Mouse (Mus musculus) MEL (cell line): ENCODE measurements around the gene Tmed9. TPM values are rescaled to one million over a fixed set of nuclear protein-coding genes. Genes with fewer than 3 reads are reported as not detected.

Experiments used
- DNase-seq: peaks from one replicate; pipeline ENCODE4 v3.0.0; 2011; ENCODE audit warnings: low read depth, low spot score
- H3K27ac ChIP-seq: 2 replicates; pipeline ENCODE4 v1.5.1; 2012; ENCODE audit warnings: low read depth, mild to moderate bottlenecking, control low read depth, low read length, moderate library complexity; ENCODE audit not compliant: control insufficient read depth
- H3K27me3 ChIP-seq, 2 experiments: fragments of 150-350 bp in 1 of 2; sonication (generic) in 1 of 2; 2 replicates each; pipeline ENCODE4 v1.6.1; 2012; ENCODE audit warnings: low read length in 2 of 2, mild to moderate bottlenecking in 2 of 2, improper control_type of control experiment in 1 of 2, moderate library complexity in 1 of 2; ENCODE audit not compliant: insufficient read depth in 2 of 2, control insufficient read depth in 1 of 2
- H3K36me3 ChIP-seq, 2 experiments: 2 replicates each; pipeline ENCODE4 v1.6.1; 2012 to 2014; ENCODE audit warnings: low read length in 2 of 2, improper control_type of control experiment in 1 of 2, inconsistent platforms in 1 of 2, mild to moderate bottlenecking in 1 of 2; ENCODE audit not compliant: insufficient read depth in 2 of 2, control insufficient read depth in 1 of 2
- H3K4me1 ChIP-seq, 2 experiments: fragments of 150-350 bp in 1 of 2; sonication (generic) in 1 of 2; 2 replicates each; pipeline ENCODE4 v1.6.1; 2012; ENCODE audit warnings: low read length in 2 of 2, improper control_type of control experiment in 1 of 2, mild to moderate bottlenecking in 1 of 2; ENCODE audit not compliant: insufficient read depth in 2 of 2, control insufficient read depth in 1 of 2
- H3K4me3 ChIP-seq, 2 experiments: fragments of 150-350 bp in 1 of 2; sonication (generic) in 1 of 2; 2 replicates each; pipeline ENCODE4 v1.5.1; 2012; ENCODE audit warnings: low read depth in 2 of 2, low read length in 2 of 2, mild to moderate bottlenecking in 2 of 2, moderate library complexity in 2 of 2, control low read depth in 1 of 2, improper control_type of control experiment in 1 of 2; ENCODE audit not compliant: control insufficient read depth in 1 of 2, insufficient read depth in 1 of 2
- H3K79me2 ChIP-seq: 2 replicates; pipeline ENCODE4 v1.6.1; 2012; ENCODE audit warnings: mild to moderate bottlenecking, low read length, moderate library complexity; ENCODE audit not compliant: control insufficient read depth, poor library complexity, insufficient read depth
- H3K9ac ChIP-seq: 2 replicates; pipeline ENCODE4 v1.6.1; 2012; ENCODE audit warnings: low read depth, mild to moderate bottlenecking, control low read depth, low read length, moderate library complexity; ENCODE audit not compliant: control insufficient read depth, poor library complexity, severe bottlenecking
- H3K9me3 ChIP-seq: fragments of 150-350 bp; sonication (generic); replicated peaks from 2 replicates; pipeline ENCODE4 v1.6.1; 2012; ENCODE audit warnings: mild to moderate bottlenecking, low read length, improper control_type of control experiment, moderate library complexity; ENCODE audit not compliant: insufficient read depth
- BHLHE40 ChIP-seq: IDR thresholded peaks from 2 replicates; pipeline ENCODE4 v1.6.1; 2012; ENCODE audit warnings: low read depth, mild to moderate bottlenecking, inconsistent platforms, low read length, improper control_type of control experiment, borderline replicate concordance
- CHD1 ChIP-seq: IDR thresholded peaks from 2 replicates; pipeline ENCODE4 v1.6.1; 2012; ENCODE audit warnings: low read depth, mild to moderate bottlenecking, inconsistent platforms, low read length, improper control_type of control experiment
- CHD2 ChIP-seq: IDR thresholded peaks from 2 replicates; pipeline ENCODE4 v1.6.1; 2011; ENCODE audit warnings: low read length, improper control_type of control experiment
- CTCF ChIP-seq, 3 experiments: IDR thresholded peaks in 2 of 3; conservative IDR thresholded peaks in 1 of 3; 2 replicates each; pipeline ENCODE4 v1.5.1; 2011 to 2012; ENCODE audit warnings: low read length in 3 of 3, low read depth in 2 of 3, mild to moderate bottlenecking in 2 of 3, improper control_type of control experiment in 1 of 3, inconsistent platforms in 1 of 3, mixed read lengths in 1 of 3, moderate library complexity in 1 of 3; ENCODE audit not compliant: control insufficient read depth in 1 of 3, insufficient read depth in 1 of 3, poor library complexity in 1 of 3, severe bottlenecking in 1 of 3
- ETS1 ChIP-seq: IDR thresholded peaks from 2 replicates; pipeline ENCODE4 v1.6.1; 2012; ENCODE audit warnings: low read depth, mild to moderate bottlenecking, inconsistent platforms, low read length, improper control_type of control experiment, moderate library complexity
- GATA1 ChIP-seq: IDR thresholded peaks from 2 replicates; pipeline ENCODE4 v1.6.1; 2011; ENCODE audit warnings: low read depth, low read length, improper control_type of control experiment
- HCFC1 ChIP-seq: IDR thresholded peaks from 2 replicates; pipeline ENCODE4 v1.6.1; 2012; ENCODE audit warnings: low read depth, mild to moderate bottlenecking, inconsistent platforms, low read length, improper control_type of control experiment, moderate library complexity
- MAFK ChIP-seq: IDR thresholded peaks from 2 replicates; pipeline ENCODE4 v1.6.1; 2011; ENCODE audit warnings: low read depth, mild to moderate bottlenecking, low read length, improper control_type of control experiment, borderline replicate concordance
- MAZ ChIP-seq: IDR thresholded peaks from 2 replicates; pipeline ENCODE4 v1.6.1; 2012; ENCODE audit warnings: low read depth, mild to moderate bottlenecking, inconsistent platforms, low read length, improper control_type of control experiment
- MXI1 ChIP-seq: IDR thresholded peaks from 2 replicates; pipeline ENCODE4 v1.6.1; 2011; ENCODE audit warnings: mild to moderate bottlenecking, low read depth, low read length, improper control_type of control experiment
- MYB ChIP-seq: IDR thresholded peaks from 2 replicates; pipeline ENCODE4 v1.6.1; 2011; ENCODE audit warnings: mild to moderate bottlenecking, low read depth, low read length, improper control_type of control experiment
- NRF1 ChIP-seq: IDR thresholded peaks from 2 replicates; pipeline ENCODE4 v1.6.1; 2014; ENCODE audit warnings: low read depth, mild to moderate bottlenecking, inconsistent platforms, low read length, improper control_type of control experiment, moderate library complexity; ENCODE audit not compliant: poor library complexity, insufficient read depth, severe bottlenecking
- RAD21 ChIP-seq: IDR thresholded peaks from 2 replicates; pipeline ENCODE4 v1.6.1; 2011; ENCODE audit warnings: mild to moderate bottlenecking, low read depth, low read length, improper control_type of control experiment
- RCOR1 ChIP-seq: IDR thresholded peaks from 2 replicates; pipeline ENCODE4 v1.6.1; 2012; ENCODE audit warnings: low read depth, mild to moderate bottlenecking, inconsistent platforms, low read length, improper control_type of control experiment
- SIN3A ChIP-seq: IDR thresholded peaks from 2 replicates; pipeline ENCODE4 v1.6.1; 2012; ENCODE audit warnings: low read length, improper control_type of control experiment, inconsistent platforms
- SMC3 ChIP-seq: IDR thresholded peaks from 2 replicates; pipeline ENCODE4 v1.6.1; 2011; ENCODE audit warnings: low read depth, low read length, improper control_type of control experiment
- TBP ChIP-seq: IDR thresholded peaks from 2 replicates; pipeline ENCODE4 v1.8.0; 2011; ENCODE audit warnings: low read depth, low read length, improper control_type of control experiment
- USF1 ChIP-seq: IDR thresholded peaks from 2 replicates; pipeline ENCODE4 v1.6.1; 2014; ENCODE audit warnings: low read depth, mild to moderate bottlenecking, inconsistent platforms, low read length, improper control_type of control experiment, moderate library complexity
- ZC3H11A ChIP-seq: IDR thresholded peaks from 2 replicates; pipeline ENCODE4 v1.6.1; 2012; ENCODE audit warnings: low read depth, mild to moderate bottlenecking, inconsistent platforms, low read length, improper control_type of control experiment
- ZKSCAN1 ChIP-seq: IDR thresholded peaks from 2 replicates; pipeline ENCODE4 v1.6.1; 2012; ENCODE audit warnings: low read depth, mild to moderate bottlenecking, inconsistent platforms, low read length, improper control_type of control experiment, moderate library complexity
- ZNF384 ChIP-seq: IDR thresholded peaks from 2 replicates; pipeline ENCODE4 v1.6.1; 2012; ENCODE audit warnings: low read depth, mild to moderate bottlenecking, inconsistent platforms, low read length, improper control_type of control experiment
- polyA plus RNA-seq, 2 experiments: library from polyadenylated mRNA; stranded (reverse) in 1 of 2; unstranded in 1 of 2; fragments of >175 nt in 1 of 2; fragments of >200 nt in 1 of 2; gene quantifications; 2 replicates each; pipeline versions ENCODE4 v1.2.1 to v1.2.4; 2012; ENCODE audit warnings: low replicate concordance in 2 of 2, low read depth in 1 of 2; ENCODE audit not compliant: insufficient read length in 2 of 2, insufficient read depth in 1 of 2, missing spikeins in 1 of 2
- total RNA-seq: library from RNA; depleted of rRNA; stranded (reverse); fragments of 300-350 nt; gene quantifications from 2 replicates; pipeline ENCODE4 v1.2.3, GENCODE M21; 2012

The Tmed9 gene
- total and polyA plus RNA-seq, 3 experiments = 218 to 222 TPM; not detected in 1

- TF ChIP-seq ZNF384 (no peak), SIN3A (peak; percentile 67)
Observed at GRCm38 (mm10) chr13:55600657-55601056, 27.1 kb downstream of the Tmed9 start (continued).

- H3K9ac ChIP-seq = no peak overlapping the region
- peaks cover 1 to 2% of the 10 kb centered on the region in 2 experiments for H3K4me1 ChIP-seq
- peaks cover 2 to 7% of the 10 kb centered on the region in 2 experiments; a peak in 3 of 4 replicates for H3K36me3 ChIP-seq
- H3K79me2 ChIP-seq = peaks cover 7% of the 10 kb centered on the region
- TF ChIP-seq MAZ = no peak
- TF ChIP-seq SIN3A = peak; percentile 33; the same call in 1 of the 2 replicates
- TF ChIP-seq GATA1 = peak; percentile 52
- TF ChIP-seq TBP = no peak
- TF ChIP-seq ZC3H11A = peak; percentile 71
- TF ChIP-seq CTCF (IDR thresholded peaks at IDR 0.05 in 2 of 3, conservative IDR thresholded peaks at IDR 0.05 in 1 of 3; ENCODE audit: control insufficient read depth in 1 of 3, insufficient read depth in 1 of 3, low read depth in 2 of 3, low read length in 3 of 3, poor library complexity in 1 of 3, severe bottlenecking in 1 of 3) = peak; percentile 89 to 97 (median 93)
- no peak for TF ChIP-seq MAFK
- no peak for TF ChIP-seq MXI1
- 0 out of 2 replicates have a peak, but pooled peaks have one; percentile 23 for TF ChIP-seq RCOR1
- peak; percentile 85 for TF ChIP-seq SMC3
- no peak for TF ChIP-seq MYB
- TF ChIP-seq RAD21 = peak; percentile 73
- TF ChIP-seq ZKSCAN1 = no peak
- TF ChIP-seq HCFC1 = 0 out of 2 replicates have a peak, but pooled peaks have one; percentile 43
- TF ChIP-seq BHLHE40 = peak; percentile 37; the same call in 1 of the 2 replicates
- TF ChIP-seq ETS1 = no peak
- no peak overlapping the region for H3K27ac ChIP-seq
- H3K27me3 ChIP-seq = no peaks in the 10 kb centered on the region
- DNase-seq = peak; percentile 83
- no peak overlapping the region for H3K4me3 ChIP-seq
- H3K9me3 ChIP-seq = no peaks in the 10 kb centered on the region
Observed at GRCm38 (mm10) chr13:55601611-55602010, 28.1 kb downstream of the Tmed9 start.

- peaks cover 0 to 7% of the 10 kb centered on the region in 2 experiments; a peak in 2 of 4 replicates for H3K36me3 ChIP-seq
- no peak overlapping the region for H3K9ac ChIP-seq
- no peak for DNase-seq
- H3K79me2 ChIP-seq = peaks cover 7% of the 10 kb centered on the region
- H3K27ac ChIP-seq = no peak overlapping the region
- no peaks in the 10 kb centered on the region for H3K27me3 ChIP-seq
- TF ChIP-seq CHD1 (no peak), NRF1 (no peak), CHD2 (no peak), TBP (no peak), USF1 (no peak), SIN3A (no peak), CTCF (IDR thresholded peaks at IDR 0.05 in 2 of 3, conservative IDR thresholded peaks at IDR 0.05 in 1 of 3; ENCODE audit: control insufficient read depth in 1 of 3, insufficient read depth in 1 of 3, low read depth in 2 of 3, low read length in 3 of 3, poor library complexity in 1 of 3, severe bottlenecking in 1 of 3) (no peak), MAFK (no peak), ETS1 (no peak)
- H3K9me3 ChIP-seq = no peaks in the 10 kb centered on the region
- H3K4me1 ChIP-seq = peaks cover 2 to 4% of the 10 kb centered on the region in 2 experiments
- H3K4me3 ChIP-seq = no peak overlapping the region
Observed at GRCm38 (mm10) chr13:55604606-55605005, 31.1 kb downstream of the Tmed9 start.
